In genomic region chr4:136836387-136836931, GRCm38 (mm10) we compare ENCODE assay signal across 8 mouse cellular contexts. TPM values are rescaled to one million over a fixed set of nuclear protein-coding genes. Genes with fewer than 3 reads are reported as not detected.
DNase-seq lines count a peak whose midpoint lies in the region; ATAC-seq and TF ChIP-seq lines count a peak whose summit lies in the region.

No protein-coding gene starts in this region.

- H3K27me3 ChIP-seq in liver, adult 2 months (ENCODE audit: control insufficient read depth, insufficient read depth, low read length), result peaks cover 28% of the 10 kb centered on the region; the same call in 1 of the 2 replicates
- H3K27me3 ChIP-seq in hindbrain, embryonic 14.5 days (ENCODE audit: control insufficient read depth, insufficient read depth, low read length), result no peaks in the 10 kb centered on the region
- H3K27me3 ChIP-seq in midbrain, postnatal 0 days (ENCODE audit: insufficient read depth, low read length), result no peaks in the 10 kb centered on the region

- no peak overlapping the region for H3K9ac ChIP-seq in liver, adult 2 months (ENCODE audit: low read depth, low read length)
- H3K9ac ChIP-seq in hindbrain, embryonic 14.5 days, result peak overlapping the region; percentile 87
- H3K9ac ChIP-seq in midbrain, postnatal 0 days (replicated peaks; ENCODE audit: low read length, poor library complexity, severe bottlenecking), result peak overlapping the region; percentile 90

- WGBS in liver, adult 2 months, result 4% methylated on average over 27 of the region's 27 CpGs
- WGBS in hindbrain, embryonic 14.5 days, result under 1% methylated on average over 27 of the region's 27 CpGs
- WGBS in midbrain, postnatal 0 days, result 1% methylated on average over 20 of the region's 27 CpGs

- peak; percentile 77 for ATAC-seq in hindbrain, embryonic 14.5 days (ENCODE audit: low FRiP score)
- peak; percentile 62 for ATAC-seq in midbrain, postnatal 0 days (ENCODE audit: low FRiP score)

- peak overlapping the region; percentile 33; the same call in 1 of the 2 replicates for H3K4me3 ChIP-seq in liver, adult 2 months (ENCODE audit: insufficient read depth, low read depth, low read length)
- peak overlapping the region; percentile 82 for H3K4me3 ChIP-seq in hindbrain, embryonic 14.5 days (replicated peaks; ENCODE audit: low read length)
- H3K4me3 ChIP-seq in midbrain, postnatal 0 days (ENCODE audit: low read depth, low read length), result peak overlapping the region; percentile 85

- H3K27ac ChIP-seq in liver, adult 2 months (replicated peaks; ENCODE audit: insufficient read depth, low read depth, low read length), result no peak overlapping the region
- peak overlapping the region; percentile 100 for H3K27ac ChIP-seq in hindbrain, embryonic 14.5 days
- peak overlapping the region; percentile 99 for H3K27ac ChIP-seq in midbrain, postnatal 0 days (ENCODE audit: low read depth, low read length)

- H3K9me3 ChIP-seq in hindbrain, embryonic 14.5 days (ENCODE audit: control insufficient read depth, low read length), result no peaks in the 10 kb centered on the region
- no peaks in the 10 kb centered on the region for H3K9me3 ChIP-seq in midbrain, postnatal 0 days (ENCODE audit: low read length)

- TF ChIP-seq POLR2A in liver, adult 2 months (IDR thresholded peaks at IDR 0.05; ENCODE audit: extremely low read depth, insufficient read depth, low read length), result no peak

- DNase-seq in liver, adult 2 months (ENCODE audit: extremely low read depth, low read depth, low spot score), result no peak
- no peak for DNase-seq in liver
- peak; percentile 46 for DNase-seq in embryo, embryonic 11.5 days (ENCODE audit: low read depth, low spot score)
- peak; percentile 62 for DNase-seq in hindbrain, embryonic 14.5 days (ENCODE audit: low spot score)
- peak; percentile 83 for DNase-seq in midbrain, postnatal 0 days (ENCODE audit: low spot score)
- no peak for DNase-seq in thymus, postnatal 36 days
- no peak for DNase-seq in cerebellum, adult 9-10 months
- no peak for DNase-seq in adrenal gland, adult 2 months

- H3K79me2 ChIP-seq in liver, adult 2 months (ENCODE audit: control insufficient read depth, insufficient read depth, low read length), result no peaks in the 10 kb centered on the region

- no peaks in the 10 kb centered on the region for H3K36me3 ChIP-seq in liver, adult 2 months (ENCODE audit: control insufficient read depth, insufficient read depth, low read length)
- H3K36me3 ChIP-seq in hindbrain, embryonic 14.5 days (replicated peaks; ENCODE audit: control insufficient read depth, insufficient read depth), result no peaks in the 10 kb centered on the region
- H3K36me3 ChIP-seq in midbrain, postnatal 0 days (ENCODE audit: insufficient read depth, low read length), result no peaks in the 10 kb centered on the region

- no peaks in the 10 kb centered on the region for H3K4me1 ChIP-seq in liver, adult 2 months (ENCODE audit: control insufficient read depth, insufficient read depth, low read length)
- peaks cover 51% of the 10 kb centered on the region for H3K4me1 ChIP-seq in hindbrain, embryonic 14.5 days (replicated peaks; ENCODE audit: control insufficient read depth, insufficient read depth, low read length)
- H3K4me1 ChIP-seq in midbrain, postnatal 0 days (ENCODE audit: insufficient read depth, low read length), result peaks cover 20% of the 10 kb centered on the region

- peak overlapping the region; percentile 93 for H3K4me2 ChIP-seq in hindbrain, embryonic 14.5 days (replicated peaks)
- peak overlapping the region; percentile 92 for H3K4me2 ChIP-seq in midbrain, postnatal 0 days (ENCODE audit: low read depth, low read length, poor library complexity, severe bottlenecking)

- TF ChIP-seq CTCF in liver, adult 2 months (IDR thresholded peaks at IDR 0.05; ENCODE audit: low read depth, low read length), result no peak
- no peak for TF ChIP-seq CTCF in midbrain, postnatal 0 days (IDR thresholded peaks at IDR 0.05)

RNA-seq across cellular contexts. Expression of gene Ephb2, which starts 0.7 kb away (rescaled TPM):
- total RNA-seq in liver, adult 2 months (2014; rRNA removed), result 0.20 and 0.37 TPM in 2 replicates
- polyA plus RNA-seq in liver, adult 2 months (2012; rRNA removed), result 0.18 and 0.27 TPM in 2 replicates
- polyA plus RNA-seq in hindbrain, embryonic 14.5 days (2014; fragmentation: Nextera tagmentation; extraction: Ambion mirVana), result 26.6 and 28.1 TPM in 2 replicates
- 149 and 202 TPM in 2 replicates for total RNA-seq in midbrain, postnatal 0 days (2014; rRNA removed)
- polyA plus RNA-seq in midbrain, postnatal 0 days (2015; fragmentation: Nextera tagmentation; extraction: Ambion mirVana), result 13.6 and 15.6 TPM in 2 replicates
- 10 to 100 TPM; 18.1 to 26.2 TPM for total RNA-seq in adrenal gland, adult 2 months (2021)
- polyA plus RNA-seq in adrenal gland, adult 2 months (2012; rRNA removed), result 83.5 and 101 TPM in 2 replicates

RNA-seq across cellular contexts. Expression of gene C1qb, which starts 49.5 kb away (rescaled TPM):
- 64.7 and 68.4 TPM in 2 replicates for total RNA-seq in liver, adult 2 months (2014; rRNA removed)
- polyA plus RNA-seq in liver, adult 2 months (2012; rRNA removed), result 56.7 and 88.8 TPM in 2 replicates
- polyA plus RNA-seq in hindbrain, embryonic 14.5 days (2014; fragmentation: Nextera tagmentation; extraction: Ambion mirVana), result 48.6 and 52.3 TPM in 2 replicates
- total RNA-seq in midbrain, postnatal 0 days (2014; rRNA removed), result 60.0 and 71.3 TPM in 2 replicates
- 64.3 and 72.3 TPM in 2 replicates for polyA plus RNA-seq in midbrain, postnatal 0 days (2015; fragmentation: Nextera tagmentation; extraction: Ambion mirVana)
- 10 to 100 TPM; 62.5 to 82.8 TPM for total RNA-seq in adrenal gland, adult 2 months (2021)
- polyA plus RNA-seq in adrenal gland, adult 2 months (2012; rRNA removed), result 95.5 and 110 TPM in 2 replicates

RNA-seq across cellular contexts. Expression of gene C1qc, which starts 56.4 kb away (rescaled TPM):
- 82.9 and 89.6 TPM in 2 replicates for total RNA-seq in liver, adult 2 months (2014; rRNA removed)
- polyA plus RNA-seq in liver, adult 2 months (2012; rRNA removed), result 66.3 and 104 TPM in 2 replicates
- 29.5 and 30.5 TPM in 2 replicates for polyA plus RNA-seq in hindbrain, embryonic 14.5 days (2014; fragmentation: Nextera tagmentation; extraction: Ambion mirVana)
- total RNA-seq in midbrain, postnatal 0 days (2014; rRNA removed), result 62.7 and 79.7 TPM in 2 replicates
- 39.0 and 39.7 TPM in 2 replicates for polyA plus RNA-seq in midbrain, postnatal 0 days (2015; fragmentation: Nextera tagmentation; extraction: Ambion mirVana)
- 10 to 100 TPM; 49.0 to 62.2 TPM for total RNA-seq in adrenal gland, adult 2 months (2021)
- polyA plus RNA-seq in adrenal gland, adult 2 months (2012; rRNA removed), result 195 and 204 TPM in 2 replicates

Comparison
In these comparisons a context has a peak if more than half of its experiments do, and no peak if none do; other contexts are left out.
1. DNase-seq: peak in embryo, embryonic 11.5 days (single experiment), hindbrain, embryonic 14.5 days (single experiment) and midbrain, postnatal 0 days (single experiment); none in liver, adult 2 months (single experiment), liver (single experiment), thymus, postnatal 36 days (0 of 2), cerebellum, adult 9-10 months (single experiment) and adrenal gland, adult 2 months (single experiment).
2. H3K4me3 ChIP-seq: peak in every context shown above with its lines; median percentile 85 in midbrain, postnatal 0 days; 82 in hindbrain, embryonic 14.5 days; 33 in liver, adult 2 months.
3. RNA of gene Ephb2, which starts 0.7 kb away (polyA plus RNA-seq): 83.5 to 101 TPM in adrenal gland, adult 2 months, 26.6 to 28.1 TPM in hindbrain, embryonic 14.5 days and 13.6 to 15.6 TPM in midbrain, postnatal 0 days; 0.18 to 0.27 TPM in liver, adult 2 months; every median in the first group is over 10 times any median in the second.